Mouse (Mus musculus): ENCODE measurements around the gene Acbd4. TPM values are rescaled to one million over a fixed set of nuclear protein-coding genes. Genes with fewer than 3 reads are reported as not detected.
A peak's percentile ranks its signal among the peaks of the same experiment; 100 is the strongest.

Gene Acbd4
- polyA plus RNA-seq, 1 experiment from 2014 or later: 4.0 TPM

- no peak overlapping the region for H3K27ac ChIP-seq
- H3K4me1 ChIP-seq: peaks cover 37% of the 10 kb centered on the region
- 90% methylated on average over 6 of the region's 6 CpGs for WGBS
- no peaks in the 10 kb centered on the region for H3K36me3 ChIP-seq
- no peaks in the 10 kb centered on the region for H3K9me3 ChIP-seq (replicated peaks)
- H3K27me3 ChIP-seq (ENCODE audit: low read depth, poor library complexity, severe bottlenecking): peaks cover 59% of the 10 kb centered on the region
- no peak for DNase-seq (ENCODE audit: low spot score)
- no peak overlapping the region for H3K4me3 ChIP-seq
Observed at GRCm38 (mm10) chr11:103095801-103096200, 5.7 kb upstream of the Acbd4 start.

DNA sequence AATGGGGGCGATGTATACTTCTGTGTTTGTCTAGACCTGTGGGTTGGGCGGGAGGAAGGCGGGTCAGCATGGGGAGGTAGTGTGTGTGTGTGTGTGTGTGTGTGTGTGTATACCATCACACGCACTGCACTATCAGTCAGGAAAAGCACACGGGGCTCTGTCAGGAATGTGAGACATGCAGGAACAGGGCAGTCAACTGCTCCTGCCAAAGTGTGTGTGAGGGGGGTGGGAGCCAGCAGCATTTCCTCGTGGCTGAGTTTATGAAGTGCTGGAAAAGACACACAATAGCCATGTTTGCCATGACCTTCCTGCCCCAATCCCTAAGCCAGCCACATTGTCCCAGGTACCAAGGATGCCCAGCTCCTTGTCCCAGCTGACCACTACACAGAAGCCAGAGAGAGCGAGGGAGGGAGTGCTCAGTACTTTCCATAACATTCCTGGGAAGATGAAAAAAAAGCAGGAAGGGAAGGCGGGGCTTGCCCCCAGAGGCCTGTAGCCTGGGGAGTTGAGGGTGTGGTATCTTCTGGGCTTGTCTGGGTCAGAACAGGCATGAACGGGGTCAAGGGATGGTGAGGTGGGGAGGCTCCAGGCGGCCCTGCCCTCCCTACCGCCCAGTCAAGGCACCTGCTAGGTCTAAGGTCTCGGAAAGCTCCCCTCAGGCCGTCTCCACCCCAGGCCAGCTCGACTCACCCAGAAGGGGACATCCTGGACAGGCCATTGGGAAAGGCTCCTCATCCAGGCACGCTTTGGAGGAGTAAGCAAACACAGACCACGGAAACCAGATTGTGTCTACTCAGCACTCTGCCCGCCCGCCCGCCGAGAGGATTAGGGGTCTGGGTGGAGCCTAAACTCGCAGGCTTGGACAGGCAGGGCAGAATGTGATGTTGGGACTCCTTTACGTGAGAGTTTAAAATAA lies 4.2 kb upstream of the Acbd4 start:
- Histone ChIP-seq H3K27me3 (ENCODE audit: low read depth, poor library complexity, severe bottlenecking) (peaks cover 73% of the 10 kb centered on the region), H3K4me3 (no peak overlapping the region), H3K9me3 (replicated peaks) (no peaks in the 10 kb centered on the region), H3K27ac (peak overlapping the region; percentile 28; the same call in 1 of the 2 replicates), H3K36me3 (no peaks in the 10 kb centered on the region), H3K4me1 (peaks cover 51% of the 10 kb centered on the region)
- 29% methylated on average over 22 of the region's 22 CpGs for WGBS
- no peak for DNase-seq (ENCODE audit: low spot score)

- WGBS: 69% methylated on average over 11 of the region's 11 CpGs
- H3K27me3 ChIP-seq (ENCODE audit: low read depth, poor library complexity, severe bottlenecking): peaks cover 87% of the 10 kb centered on the region
- H3K4me1 ChIP-seq: peaks cover 64% of the 10 kb centered on the region
Observed at GRCm38 (mm10) chr11:103098531-103099190, 2.8 kb upstream of the Acbd4 start.

DNA sequence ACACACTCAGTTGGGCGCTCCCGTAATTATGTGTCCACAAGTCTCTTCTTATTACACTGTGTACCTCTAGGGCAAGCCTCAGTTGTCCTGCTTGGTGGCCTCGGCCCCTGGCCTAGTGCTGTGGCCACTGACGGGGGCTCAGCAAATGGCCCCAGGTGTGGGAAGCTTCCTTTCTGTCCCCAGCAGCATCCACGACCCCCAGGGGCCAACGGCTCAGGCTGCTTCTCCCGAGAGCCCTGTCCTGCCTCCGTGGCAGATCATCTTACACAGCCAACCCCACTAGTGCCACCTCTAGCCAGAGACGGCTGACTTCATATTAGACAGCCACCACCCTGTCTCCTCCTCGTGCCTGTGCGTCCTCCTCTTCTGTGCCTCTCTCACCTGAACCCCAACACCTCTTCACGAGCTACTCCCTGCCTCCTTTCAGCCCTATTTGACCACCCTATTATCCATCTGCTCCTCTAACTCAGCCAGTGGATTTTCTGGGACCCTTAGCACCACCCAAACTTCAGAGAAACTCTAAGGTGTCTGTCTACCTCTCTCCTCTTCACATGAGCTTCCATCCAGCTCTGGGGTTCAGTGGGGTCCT lies 2.0 kb upstream of the Acbd4 start:
- Histone ChIP-seq H3K4me3 (no peak overlapping the region), H3K9me3 (replicated peaks) (no peaks in the 10 kb centered on the region), H3K27ac (no peak overlapping the region), H3K36me3 (no peaks in the 10 kb centered on the region), H3K4me1 (peaks cover 63% of the 10 kb centered on the region), H3K27me3 (ENCODE audit: low read depth, poor library complexity, severe bottlenecking) (peaks cover 91% of the 10 kb centered on the region)
- WGBS: 52% methylated on average over 12 of the region's 12 CpGs
- DNase-seq (ENCODE audit: low spot score): no peak

More at GRCm38 (mm10) chr11:103098531-103099190, 2.8 kb upstream of the Acbd4 start:
- H3K9me3 ChIP-seq (replicated peaks): no peaks in the 10 kb centered on the region
- no peaks in the 10 kb centered on the region for H3K36me3 ChIP-seq
- no peak overlapping the region for H3K27ac ChIP-seq
- no peak for DNase-seq (ENCODE audit: low spot score)
- H3K4me3 ChIP-seq: no peak overlapping the region

DNA sequence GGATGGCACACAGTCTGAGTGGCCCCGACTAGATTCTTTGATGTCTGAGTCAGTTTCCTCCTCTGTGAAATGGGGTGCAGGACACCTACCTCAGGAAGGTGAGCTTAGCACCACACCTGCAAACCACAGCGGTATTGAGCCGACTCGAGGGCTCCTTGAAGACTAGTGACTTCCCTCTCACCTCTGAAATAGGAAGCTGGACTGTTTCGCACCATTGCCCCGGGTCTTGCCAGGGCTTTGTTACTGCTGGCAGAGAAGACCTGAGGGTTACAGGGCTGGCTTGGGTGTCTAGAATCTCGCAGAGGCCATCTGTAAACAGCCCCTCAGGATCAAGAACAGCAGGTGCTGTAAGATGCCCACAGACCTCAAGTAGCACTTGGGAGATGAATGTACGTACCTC lies 1.1 kb upstream of the Acbd4 start:
- H3K27ac ChIP-seq: no peak overlapping the region
- H3K9me3 ChIP-seq (replicated peaks): no peaks in the 10 kb centered on the region
- H3K4me3 ChIP-seq: no peak overlapping the region
- WGBS: 73% methylated on average over 8 of the region's 8 CpGs
- peaks cover 93% of the 10 kb centered on the region for H3K27me3 ChIP-seq (ENCODE audit: low read depth, poor library complexity, severe bottlenecking)
- H3K36me3 ChIP-seq: no peaks in the 10 kb centered on the region
- no peak for DNase-seq (ENCODE audit: low spot score)
- H3K4me1 ChIP-seq: peaks cover 61% of the 10 kb centered on the region

- no peaks in the 10 kb centered on the region for H3K36me3 ChIP-seq
- peaks cover 89% of the 10 kb centered on the region for H3K27me3 ChIP-seq (ENCODE audit: low read depth, poor library complexity, severe bottlenecking)
- DNase-seq (ENCODE audit: low spot score): peak; percentile 72
- peak overlapping the region; percentile 63 for H3K4me3 ChIP-seq
- peaks cover 57% of the 10 kb centered on the region for H3K4me1 ChIP-seq
- H3K9me3 ChIP-seq (replicated peaks): no peaks in the 10 kb centered on the region
- WGBS: 3% methylated on average over 30 of the region's 30 CpGs
- H3K27ac ChIP-seq: peak overlapping the region; percentile 76
Observed at GRCm38 (mm10) chr11:103101866-103102501, 502 bp downstream of the Acbd4 start.

DNA sequence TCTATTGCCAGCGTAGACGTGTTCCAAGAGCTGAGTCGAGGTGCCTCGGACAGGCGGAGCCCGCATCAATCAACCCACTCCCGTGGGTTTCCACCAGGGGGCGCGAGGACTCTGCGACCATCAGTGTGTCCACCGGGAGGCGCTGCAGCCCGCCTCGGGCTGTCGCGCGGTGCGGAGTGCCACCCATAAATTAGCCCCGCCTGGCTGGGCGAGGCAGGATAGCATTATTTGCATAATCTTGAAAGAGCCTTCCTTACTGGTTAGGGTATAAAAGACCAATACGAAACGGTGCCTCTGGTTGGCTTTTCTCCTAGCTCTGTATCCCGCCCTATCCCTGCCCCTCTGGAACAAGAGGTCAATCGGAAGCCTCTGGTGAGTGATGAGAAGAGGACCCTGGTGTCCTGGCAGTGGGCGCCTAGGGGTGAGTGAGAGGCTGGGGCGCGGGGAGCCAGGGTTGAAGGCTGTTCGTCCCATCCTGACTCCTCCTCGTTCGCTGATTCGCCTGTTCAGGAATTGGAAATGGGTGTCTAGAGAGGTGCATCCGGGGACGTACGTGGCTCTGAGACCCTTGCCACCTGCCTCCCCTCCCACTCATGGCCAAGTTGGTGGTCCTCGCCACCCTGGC lies 1.4 kb downstream of the Acbd4 start:
- no peak overlapping the region for H3K27ac ChIP-seq
- H3K36me3 ChIP-seq: no peaks in the 10 kb centered on the region
- H3K9me3 ChIP-seq (replicated peaks): no peaks in the 10 kb centered on the region
- DNase-seq (ENCODE audit: low spot score): peak; percentile 99
- peak overlapping the region; percentile 63 for H3K4me3 ChIP-seq
- peaks cover 49% of the 10 kb centered on the region for H3K4me1 ChIP-seq
- 1% methylated on average over 35 of the region's 35 CpGs for WGBS
- H3K27me3 ChIP-seq (ENCODE audit: low read depth, poor library complexity, severe bottlenecking): peaks cover 81% of the 10 kb centered on the region

DNA sequence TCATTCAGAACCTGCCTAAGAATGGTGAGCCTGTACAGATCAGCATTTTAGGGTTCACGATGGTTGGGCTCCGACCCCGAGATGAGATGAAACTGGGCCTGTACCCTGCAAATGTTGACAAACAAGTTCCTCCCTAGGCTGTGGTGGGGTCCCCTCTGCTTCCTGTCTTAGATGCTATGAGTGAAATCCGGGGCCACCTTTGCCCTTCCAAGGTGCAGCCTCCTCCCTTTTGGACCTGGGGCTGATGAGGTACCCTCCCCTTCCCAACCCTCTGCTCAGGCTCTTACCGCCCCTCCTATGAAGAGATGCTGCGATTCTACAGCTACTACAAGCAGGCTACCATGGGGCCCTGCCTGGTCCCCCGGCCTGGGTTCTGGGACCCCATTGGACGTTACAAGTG lies 2.1 kb downstream of the Acbd4 start:
- WGBS: 53% methylated on average over 8 of the region's 8 CpGs
- no peak for DNase-seq (ENCODE audit: low spot score)
- peaks cover 73% of the 10 kb centered on the region for H3K27me3 ChIP-seq (ENCODE audit: low read depth, poor library complexity, severe bottlenecking)

GRCm38 (mm10) chr11:103104469-103104868 lies 3.0 kb downstream of the Acbd4 start:
- H3K36me3 ChIP-seq: no peaks in the 10 kb centered on the region
- peaks cover 40% of the 10 kb centered on the region for H3K4me1 ChIP-seq
- peaks cover 64% of the 10 kb centered on the region for H3K27me3 ChIP-seq (ENCODE audit: low read depth, poor library complexity, severe bottlenecking)
- H3K9me3 ChIP-seq (replicated peaks): no peaks in the 10 kb centered on the region
- no peak overlapping the region for H3K27ac ChIP-seq
- no peak for DNase-seq (ENCODE audit: low spot score)
- WGBS: 84% methylated on average over 7 of the region's 7 CpGs
- no peak overlapping the region for H3K4me3 ChIP-seq

More for the DNA sequence above, 2.1 kb downstream of the Acbd4 start:
- Histone ChIP-seq H3K4me1 (peaks cover 49% of the 10 kb centered on the region), H3K27ac (no peak overlapping the region), H3K4me3 (peak overlapping the region; percentile 63), H3K9me3 (replicated peaks) (no peaks in the 10 kb centered on the region), H3K36me3 (no peaks in the 10 kb centered on the region)

DNA sequence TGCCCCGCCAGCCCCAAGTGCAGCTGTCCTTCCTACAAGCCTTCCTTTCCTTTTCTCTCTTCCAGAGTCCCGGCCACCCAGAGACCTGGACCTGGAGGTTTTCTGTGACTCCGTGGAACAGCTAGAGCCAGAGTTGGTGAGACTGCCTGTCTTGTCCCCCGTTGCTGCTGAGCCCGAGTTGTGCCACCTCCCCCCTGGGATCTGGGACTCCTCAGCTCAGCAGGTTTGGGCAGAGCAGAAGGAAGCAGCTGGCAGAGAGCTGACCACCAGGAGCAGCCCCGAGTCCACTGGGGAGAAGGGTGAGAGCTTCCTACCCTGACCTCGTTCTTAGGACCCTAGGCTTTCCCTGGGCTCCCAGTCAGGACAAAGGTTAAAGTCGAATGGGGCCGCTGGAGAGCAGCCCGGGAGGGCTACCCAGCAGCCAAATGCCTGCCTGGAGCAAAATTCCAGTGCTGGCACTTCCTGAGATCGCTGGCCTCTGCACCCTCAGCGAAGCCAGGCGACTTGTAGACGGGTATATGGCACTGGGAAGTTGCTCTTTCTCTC lies 3.8 kb downstream of the Acbd4 start:
- Histone ChIP-seq H3K4me1 (peaks cover 40% of the 10 kb centered on the region), H3K4me3 (no peak overlapping the region), H3K27me3 (ENCODE audit: low read depth, poor library complexity, severe bottlenecking) (peaks cover 57% of the 10 kb centered on the region), H3K36me3 (no peaks in the 10 kb centered on the region), H3K27ac (no peak overlapping the region), H3K9me3 (replicated peaks) (no peaks in the 10 kb centered on the region)
- no peak for DNase-seq (ENCODE audit: low spot score)
- WGBS: 57% methylated on average over 14 of the region's 14 CpGs

GRCm38 (mm10) chr11:103105810-103106209 lies 4.3 kb downstream of the Acbd4 start:
- no peaks in the 10 kb centered on the region for H3K9me3 ChIP-seq (replicated peaks)
- no peak for DNase-seq (ENCODE audit: low spot score)
- 83% methylated on average over 6 of the region's 6 CpGs for WGBS
- no peak overlapping the region; the same call in 1 of the 2 replicates for H3K27ac ChIP-seq
- H3K4me1 ChIP-seq: peaks cover 40% of the 10 kb centered on the region
- H3K27me3 ChIP-seq (ENCODE audit: low read depth, poor library complexity, severe bottlenecking): peaks cover 54% of the 10 kb centered on the region
- no peak overlapping the region for H3K4me3 ChIP-seq
- H3K36me3 ChIP-seq: no peaks in the 10 kb centered on the region

GRCm38 (mm10) chr11:103106386-103106785 lies 4.9 kb downstream of the Acbd4 start:
- peaks cover 38% of the 10 kb centered on the region for H3K4me1 ChIP-seq
- 69% methylated on average over 4 of the region's 4 CpGs for WGBS
- peaks cover 54% of the 10 kb centered on the region for H3K27me3 ChIP-seq (ENCODE audit: low read depth, poor library complexity, severe bottlenecking)

More at GRCm38 (mm10) chr11:103106386-103106785, 4.9 kb downstream of the Acbd4 start:
- Histone ChIP-seq H3K9me3 (replicated peaks) (no peaks in the 10 kb centered on the region), H3K4me3 (no peak overlapping the region), H3K36me3 (no peaks in the 10 kb centered on the region), H3K27ac (no peak overlapping the region)
- DNase-seq (ENCODE audit: low spot score): no peak

All from limb, embryonic 10.5 days (tissue).